Comparison of ENCODE assay signal across 8 mouse cellular contexts in the genomic region with DNA sequence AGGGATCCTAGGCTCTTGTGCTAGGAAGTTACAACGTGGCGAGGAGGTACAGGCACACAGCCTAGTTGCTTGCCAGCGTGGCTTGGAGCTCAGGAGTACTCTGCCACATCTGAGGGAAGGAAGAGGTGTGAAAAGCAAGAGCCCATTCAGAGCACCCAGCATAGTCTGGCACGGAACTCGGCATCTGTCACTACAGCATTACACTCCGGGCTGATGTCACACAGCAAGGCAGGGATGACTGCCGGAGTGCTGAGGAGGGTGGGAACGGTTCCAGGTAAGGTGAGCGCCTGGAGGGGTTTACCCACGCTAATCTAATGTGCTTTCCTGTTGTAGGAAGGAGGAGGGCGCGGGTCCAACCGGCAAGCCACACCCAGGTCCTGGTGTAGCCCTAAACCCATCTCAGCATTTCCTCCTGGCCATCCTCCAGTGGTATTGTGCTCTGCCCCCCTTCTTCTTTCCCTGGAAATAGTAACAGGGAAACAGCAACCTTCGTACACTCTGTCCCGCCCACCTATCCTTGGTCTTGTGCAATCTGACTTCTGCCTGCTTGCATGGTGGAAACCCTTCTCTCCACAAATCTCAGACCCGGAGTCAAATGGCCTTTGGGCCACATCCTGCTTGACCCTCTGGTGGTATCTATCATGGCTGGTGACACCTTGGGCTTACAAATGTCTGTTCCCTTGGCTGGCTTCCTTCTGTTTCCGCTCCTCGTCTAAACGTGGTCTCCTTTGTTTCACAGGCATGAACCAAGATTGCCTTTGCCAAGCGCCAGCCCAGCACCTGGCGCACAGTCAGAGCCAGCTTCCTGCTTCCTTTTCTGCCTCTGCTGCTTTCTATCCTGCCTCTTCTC. TPM values are rescaled to one million over a fixed set of nuclear protein-coding genes. Genes with fewer than 3 reads are reported as not detected.
A peak's percentile ranks its signal among the peaks of the same experiment; 100 is the strongest.
DNase-seq lines count a peak whose midpoint lies in the region; ATAC-seq and TF ChIP-seq lines count a peak whose summit lies in the region.
"Had no signal": no experiment of that assay in that cellular context is flagged by ENCODE, and none has a peak within 500 bp of the region (broad histone marks: within the 10 kb centered on the region; RNA-seq: fewer than 3 reads in every experiment).

No protein-coding gene starts in this region.

- intact Hi-C loops in heart, postnatal 10 days (cut with DNase I): loop anchor here (5.0 kb wide), 1 partner anchor 40 kb away; no protein-coding TSS in a partner anchor

- H3K9ac ChIP-seq in forebrain, postnatal 0 days: no peak overlapping the region
- H3K9ac ChIP-seq: midbrain, embryonic 12.5 days had no signal

- H3K9me3 ChIP-seq in forebrain, postnatal 0 days (ENCODE audit: low read length): no peaks in the 10 kb centered on the region
- H3K9me3 ChIP-seq: midbrain, embryonic 12.5 days had no signal

- TF ChIP-seq CTCF in forebrain, postnatal 0 days (IDR thresholded peaks at IDR 0.05; ENCODE audit: low read depth): no peak

- no peaks in the 10 kb centered on the region for H3K4me1 ChIP-seq in forebrain, postnatal 0 days (ENCODE audit: insufficient read depth)

- H3K4me3 ChIP-seq in forebrain, postnatal 0 days (ENCODE audit: low read depth, low read length): no peak overlapping the region
- H3K4me3 ChIP-seq: midbrain, embryonic 12.5 days had no signal

- no peaks in the 10 kb centered on the region for H3K27me3 ChIP-seq in forebrain, postnatal 0 days (ENCODE audit: insufficient read depth, low read length)
- H3K27me3 ChIP-seq: midbrain, embryonic 12.5 days had no signal

- H3K4me2 ChIP-seq in forebrain, postnatal 0 days (ENCODE audit: low read depth): no peak overlapping the region
- H3K4me2 ChIP-seq: midbrain, embryonic 12.5 days had no signal

- peak; percentile 67 for ATAC-seq in forebrain, postnatal 0 days

- peaks cover 65% of the 10 kb centered on the region for H3K36me3 ChIP-seq in forebrain, postnatal 0 days (ENCODE audit: insufficient read depth)

- DNase-seq in CD4-positive, CD25-positive, alpha-beta regulatory T cell, adult 2 months (ENCODE audit: low read depth, low spot score): peak; percentile 31
- peak; percentile 84 for DNase-seq in adrenal gland, adult 2 months
- DNase-seq in forebrain, postnatal 0 days: peak; percentile 68
- DNase-seq in heart, postnatal 10 days: peak; percentile 72 to 73
- DNase-seq in layer of hippocampus, adult 9-11 months: peak; percentile 80
- peak; percentile 74 to 87 for DNase-seq in lung, postnatal 4 days
- DNase-seq in yolk sac, embryonic 10.5 days (ENCODE audit: low spot score): peak; percentile 51

- H3K27ac ChIP-seq in forebrain, postnatal 0 days (ENCODE audit: low read depth, low read length): peak overlapping the region; percentile 47; the same call in 1 of the 2 replicates
- H3K27ac ChIP-seq: midbrain, embryonic 12.5 days had no signal

- 55% methylated on average over 21 of the region's 21 CpGs for WGBS in forebrain, postnatal 0 days

RNA-seq across cellular contexts. Expression of a gene that starts 18.9 kb away (rescaled TPM):
- total RNA-seq in adrenal gland, adult 2 months (2021): not detected
- not detected in 2 replicates for polyA plus RNA-seq in adrenal gland, adult 2 months (2012; rRNA removed)
- total RNA-seq in forebrain, postnatal 0 days (2014; rRNA removed): not detected in 2 replicates
- polyA plus RNA-seq in forebrain, postnatal 0 days (2015; fragmentation: Nextera tagmentation; extraction: Ambion mirVana): not detected in 2 replicates
- total RNA-seq in heart, postnatal 10 days (2021): not detected
- polyA plus RNA-seq: midbrain, embryonic 12.5 days had no signal

RNA-seq across cellular contexts. Expression of a gene that starts 43.1 kb away (rescaled TPM):
- total RNA-seq in adrenal gland, adult 2 months (2021): 10 to 100 TPM; 24.9 to 54.1 TPM
- 59.7 and 90.9 TPM in 2 replicates for polyA plus RNA-seq in adrenal gland, adult 2 months (2012; rRNA removed)
- 106 and 129 TPM in 2 replicates for total RNA-seq in forebrain, postnatal 0 days (2014; rRNA removed)
- 28.2 and 34.3 TPM in 2 replicates for polyA plus RNA-seq in forebrain, postnatal 0 days (2015; fragmentation: Nextera tagmentation; extraction: Ambion mirVana)
- 100 to 1,000 TPM; 127 to 130 TPM for total RNA-seq in heart, postnatal 10 days (2021)

Comparison
In these comparisons a context has a peak if more than half of its experiments do, and no peak if none do; other contexts are left out.
1. DNase-seq: peak in every context shown above with its lines; median percentile 84 in adrenal gland, adult 2 months; 80 in lung, postnatal 4 days; 80 in layer of hippocampus, adult 9-11 months; 72 in heart, postnatal 10 days; 68 in forebrain, postnatal 0 days; 51 in yolk sac, embryonic 10.5 days; 31 in CD4-positive, CD25-positive, alpha-beta regulatory T cell, adult 2 months.